Mouse (Mus musculus) hematopoietic stem cell, adult 5-6 weeks (primary cell): Measurements from ENCODE around the gene Gm4969. TPM values are rescaled to one million over a fixed set of nuclear protein-coding genes. Genes with fewer than 3 reads are reported as not detected.

Source experiments
- ATAC-seq, 2 experiments: fragments of 125-278 bp in 1 of 2; replicated peaks in 1 of 2; 2 replicates each; pipeline ENCODE4 v1.8.0; 2016 to 2017; ENCODE audit warnings: inconsistent platforms in 2 of 2, mild to moderate bottlenecking in 2 of 2, moderate number of reproducible peaks in 2 of 2, low read depth in 1 of 2, moderate TSS enrichment in 1 of 2; ENCODE audit not compliant: low FRiP score in 2 of 2, poor library complexity in 2 of 2, severe bottlenecking in 2 of 2, insufficient read depth in 1 of 2, low TSS enrichment in 1 of 2
- total RNA-seq: library from RNA; stranded (forward); fragments of 172-1452, 232-1000 nt; gene quantifications from 2 replicates; pipeline ENCODE4 v1.2.3, GENCODE M21; 2017

Gene Gm4969
- total RNA-seq, 1 experiment from 2014 or later = 0.50 TPM

- no peak for ATAC-seq
Observed at GRCm38 (mm10) chr7:19100290-19100689, 17.9 kb downstream of the Gm4969 start.

- no peak for ATAC-seq
Observed at GRCm38 (mm10) chr7:19098811-19099210, 19.4 kb downstream of the Gm4969 start.

GRCm38 (mm10) chr7:19097863-19098262 lies 20.3 kb downstream of the Gm4969 start:
- no peak for ATAC-seq

- ATAC-seq = no peak
Observed at GRCm38 (mm10) chr7:19097217-19097616, 21.0 kb downstream of the Gm4969 start.

GRCm38 (mm10) chr7:19096421-19096976 lies 21.7 kb downstream of the Gm4969 start:
- no peak for ATAC-seq

- ATAC-seq = peak; percentile 17 to 33; a peak in 2 of 4 replicates
Observed at GRCm38 (mm10) chr7:19095751-19096110, 22.4 kb downstream of the Gm4969 start.

- ATAC-seq = no peak
Observed at GRCm38 (mm10) chr7:19094826-19095750, 23.1 kb downstream of the Gm4969 start.

- no peak for ATAC-seq
Observed at GRCm38 (mm10) chr7:19094471-19094825, 23.7 kb downstream of the Gm4969 start, which contains the start of gene Six5. TSS of gene Six5 (plus strand) at chr7:19094594.

GRCm38 (mm10) chr7:19093537-19094385 lies 24.4 kb downstream of the Gm4969 start:
- peak; percentile 74 to 75 for ATAC-seq

- ATAC-seq = peak; percentile 49 to 71
Observed at GRCm38 (mm10) chr7:19093174-19093521, 25.0 kb downstream of the Gm4969 start.

GRCm38 (mm10) chr7:19092381-19093173 lies 25.6 kb downstream of the Gm4969 start:
- peak; percentile 2 to 18; a peak in 1 of 4 replicates for ATAC-seq

- ATAC-seq = no peak
Observed at GRCm38 (mm10) chr7:19091913-19092312, 26.3 kb downstream of the Gm4969 start.

- ATAC-seq = peak; percentile 26 to 42; a peak in 2 of 4 replicates
Observed at GRCm38 (mm10) chr7:19088813-19089212, 29.4 kb downstream of the Gm4969 start.

GRCm38 (mm10) chr7:19086760-19087159 lies 31.4 kb downstream of the Gm4969 start:
- ATAC-seq = no peak

- ATAC-seq = peak; percentile 38 to 52
Observed at GRCm38 (mm10) chr7:19086042-19086441, 32.1 kb downstream of the Gm4969 start.

GRCm38 (mm10) chr7:19085495-19085894 lies 32.7 kb downstream of the Gm4969 start:
- no peak for ATAC-seq

- ATAC-seq = no peak
Observed at GRCm38 (mm10) chr7:19084921-19085473, 33.2 kb downstream of the Gm4969 start.
